Mouse (Mus musculus) c-Kit-positive CD71-positive TER-119-negative erythroid progenitor cells, embryonic 14.5 days (primary cell): ENCODE measurements around the gene Sema4c.
"Not testable (repeated sequence)": the region's sequence is repeated elsewhere in the genome, so short reads cannot be mapped to it uniquely, and the experiment has no call there.

Experiments
- DNase-seq: peaks from one replicate; pipeline ENCODE4 v3.0.0-alpha.2; 2013; ENCODE audit warnings: low read depth

Gene Sema4c

GRCm38 (mm10) chr1:36556553-36557456, 1.3 kb downstream of the Sema4c start:
- no peak for DNase-seq

GRCm38 (mm10) chr1:36555798-36556395, 2.3 kb downstream of the Sema4c start:
- no peak for DNase-seq

GRCm38 (mm10) chr1:36554633-36555399, 3.3 kb downstream of the Sema4c start:
- DNase-seq: no peak

- no peak for DNase-seq
Observed at GRCm38 (mm10) chr1:36552506-36552905, 5.6 kb downstream of the Sema4c start.

- no peak for DNase-seq
Observed at GRCm38 (mm10) chr1:36551904-36552303, 6.2 kb downstream of the Sema4c start.

- no peak for DNase-seq
Observed at GRCm38 (mm10) chr1:36550075-36550863, 7.9 kb downstream of the Sema4c start.

- DNase-seq: no peak
Observed at GRCm38 (mm10) chr1:36549491-36549890, 8.7 kb downstream of the Sema4c start.

GRCm38 (mm10) chr1:36548771-36549170, 9.4 kb downstream of the Sema4c start:
- no peak for DNase-seq

GRCm38 (mm10) chr1:36547981-36548598, 10.1 kb downstream of the Sema4c start:
- DNase-seq: no peak

GRCm38 (mm10) chr1:36546888-36547471, 11.2 kb downstream of the Sema4c start, which contains the start of gene Ankrd39:
Ankrd39 (minus strand) TSS chr1:36547445.
- DNase-seq: peak; percentile 95

GRCm38 (mm10) chr1:36545845-36546600, 12.1 kb downstream of the Sema4c start:
- no peak for DNase-seq

GRCm38 (mm10) chr1:36545382-36545781, 12.8 kb downstream of the Sema4c start:
- DNase-seq: no peak

GRCm38 (mm10) chr1:36542925-36543324, 15.2 kb downstream of the Sema4c start:
- DNase-seq: no peak

GRCm38 (mm10) chr1:36541844-36542243, 16.3 kb downstream of the Sema4c start:
- no peak for DNase-seq

- no peak for DNase-seq
Observed at GRCm38 (mm10) chr1:36540807-36541206, 17.3 kb downstream of the Sema4c start.

GRCm38 (mm10) chr1:36540132-36540531, 18.0 kb downstream of the Sema4c start:
- DNase-seq: no peak

GRCm38 (mm10) chr1:36539186-36539585, 19.0 kb downstream of the Sema4c start, which contains the start of gene Gm42417:
Gm42417 (minus strand) TSS chr1:36539429.
- DNase-seq: no peak

- no peak for DNase-seq
Observed at GRCm38 (mm10) chr1:36538727-36539126, 19.4 kb downstream of the Sema4c start.

GRCm38 (mm10) chr1:36536783-36537182, 21.4 kb downstream of the Sema4c start, which contains the start of gene Ankrd23:
Ankrd23 (minus strand) TSS chr1:36536883.
- not testable (repeated sequence) for DNase-seq

GRCm38 (mm10) chr1:36536397-36536728, 21.8 kb downstream of the Sema4c start:
- DNase-seq: no peak
